Mouse (Mus musculus): ENCODE results near the gene Naip1. TPM values are rescaled to one million over a fixed set of nuclear protein-coding genes. Genes with fewer than 3 reads are reported as not detected.

Gene Naip1
- polyA plus RNA-seq (2012; rRNA removed; ENCODE audit: low replicate concordance): 0.78 TPM in 1 of 2 replicates, not detected in the other

DNA sequence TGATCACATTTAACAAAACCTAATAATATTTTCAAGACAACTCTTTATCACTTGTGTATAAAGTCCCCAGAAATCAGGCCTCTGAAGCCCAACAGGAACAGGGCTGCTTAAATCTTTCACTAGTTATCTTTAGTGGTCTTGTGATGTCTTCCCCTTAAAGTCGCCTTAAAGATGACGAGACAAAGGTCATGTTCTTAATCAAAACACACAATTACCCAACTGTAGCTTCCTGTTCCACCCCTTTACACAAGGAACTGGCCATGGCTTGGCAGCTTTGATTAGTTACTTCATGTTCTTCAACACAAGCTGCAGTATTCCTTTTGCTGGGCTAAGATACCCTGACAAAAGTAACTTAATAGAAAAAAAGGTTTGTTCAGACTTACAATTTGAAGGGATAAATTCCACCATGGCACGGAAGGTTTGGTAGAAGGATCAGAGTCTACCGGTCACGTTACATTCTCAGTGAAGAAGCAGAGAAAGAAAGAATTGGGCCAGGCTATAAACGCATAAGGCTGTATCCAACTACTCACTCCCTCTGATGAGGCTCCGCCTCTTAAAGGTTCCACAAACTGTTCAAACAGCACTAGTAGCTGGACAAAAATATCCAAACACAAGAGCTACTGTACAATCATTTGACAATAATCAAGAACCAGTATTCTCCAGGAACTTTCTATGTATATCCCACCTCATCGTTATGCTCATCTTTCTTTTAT lies at the start of gene Naip1:
Naip1 (minus strand) TSS at position 455 of the 713 bp plus-strand sequence.

DNA sequence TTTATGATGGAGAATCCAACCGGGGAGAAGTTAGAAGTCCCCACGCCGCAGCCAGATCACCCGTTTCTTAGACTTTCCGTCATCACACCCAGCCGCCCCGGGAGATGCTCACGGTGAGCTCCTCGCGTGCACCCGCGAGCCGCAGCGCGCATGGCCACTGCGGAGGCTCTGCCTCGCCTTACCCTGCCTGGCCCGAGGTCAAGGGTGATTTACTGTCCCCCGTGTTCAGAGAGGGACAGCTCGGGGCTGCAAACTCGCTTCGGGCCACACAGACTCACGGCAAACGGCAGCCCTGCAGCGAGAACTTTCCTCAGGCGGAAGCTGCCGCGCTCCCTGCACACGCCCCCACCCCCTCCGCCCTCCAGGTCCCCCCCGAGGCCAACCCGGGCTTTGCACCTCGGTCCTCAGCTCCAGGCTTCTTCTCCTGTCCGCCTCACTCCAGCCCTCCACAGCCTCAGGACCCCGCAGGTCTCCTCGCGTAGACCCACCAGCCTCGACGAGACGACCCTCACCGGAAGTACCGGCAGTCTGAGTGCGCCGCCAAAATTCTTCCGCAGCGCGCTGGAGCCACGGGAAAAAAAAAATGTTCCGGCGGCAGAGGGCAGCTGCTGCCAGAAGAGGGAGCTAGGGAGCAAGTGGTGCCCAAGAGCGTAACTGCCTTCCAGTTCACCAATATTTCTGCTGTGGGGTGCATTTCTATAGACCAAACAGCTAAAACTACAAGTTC lies 39.6 kb upstream of the Naip1 start, which contains the start of gene Gtf2h2:
Gtf2h2 (minus strand) TSS at position 519 of the 727 bp plus-strand sequence.

Other genes with a start within 250 kb of the Naip1 start
- 2.8 and 5.5 TPM in 2 replicates for gene Naip5, start 206.5 kb downstream of the Naip1 start, polyA plus RNA-seq (2012; rRNA removed; ENCODE audit: low replicate concordance)
- gene Naip6, start 135.2 kb downstream of the Naip1 start, polyA plus RNA-seq (2012; rRNA removed; ENCODE audit: low replicate concordance): 1.7 and 6.7 TPM in 2 replicates
- 20.4 and 27.2 TPM in 2 replicates for gene Gtf2h2, start 39.7 kb upstream of the Naip1 start, polyA plus RNA-seq (2012; rRNA removed; ENCODE audit: low replicate concordance)
- 0.06 and 7.9 TPM in 2 replicates for gene Ocln, start 99.8 kb upstream of the Naip1 start, polyA plus RNA-seq (2012; rRNA removed; ENCODE audit: low replicate concordance)
- gene Marveld2, start 164.1 kb upstream of the Naip1 start, polyA plus RNA-seq (2012; rRNA removed; ENCODE audit: low replicate concordance): 0.54 and 8.4 TPM in 2 replicates
- 57.2 and 60.9 TPM in 2 replicates for gene Ak6, start 198.1 kb upstream of the Naip1 start, polyA plus RNA-seq (2012; rRNA removed; ENCODE audit: low replicate concordance)
- gene Rad17, start 198.2 kb upstream of the Naip1 start, polyA plus RNA-seq (2012; rRNA removed; ENCODE audit: low replicate concordance): 5.6 and 5.7 TPM in 2 replicates
- 2.7 and 2.9 TPM in 2 replicates for gene Taf9, start 198.7 kb upstream of the Naip1 start, polyA plus RNA-seq (2012; rRNA removed; ENCODE audit: low replicate concordance)
- 2.5 and 3.3 TPM in 2 replicates for gene Ccdc125, start 216.8 kb upstream of the Naip1 start, polyA plus RNA-seq (2012; rRNA removed; ENCODE audit: low replicate concordance)